In the genomic region with DNA sequence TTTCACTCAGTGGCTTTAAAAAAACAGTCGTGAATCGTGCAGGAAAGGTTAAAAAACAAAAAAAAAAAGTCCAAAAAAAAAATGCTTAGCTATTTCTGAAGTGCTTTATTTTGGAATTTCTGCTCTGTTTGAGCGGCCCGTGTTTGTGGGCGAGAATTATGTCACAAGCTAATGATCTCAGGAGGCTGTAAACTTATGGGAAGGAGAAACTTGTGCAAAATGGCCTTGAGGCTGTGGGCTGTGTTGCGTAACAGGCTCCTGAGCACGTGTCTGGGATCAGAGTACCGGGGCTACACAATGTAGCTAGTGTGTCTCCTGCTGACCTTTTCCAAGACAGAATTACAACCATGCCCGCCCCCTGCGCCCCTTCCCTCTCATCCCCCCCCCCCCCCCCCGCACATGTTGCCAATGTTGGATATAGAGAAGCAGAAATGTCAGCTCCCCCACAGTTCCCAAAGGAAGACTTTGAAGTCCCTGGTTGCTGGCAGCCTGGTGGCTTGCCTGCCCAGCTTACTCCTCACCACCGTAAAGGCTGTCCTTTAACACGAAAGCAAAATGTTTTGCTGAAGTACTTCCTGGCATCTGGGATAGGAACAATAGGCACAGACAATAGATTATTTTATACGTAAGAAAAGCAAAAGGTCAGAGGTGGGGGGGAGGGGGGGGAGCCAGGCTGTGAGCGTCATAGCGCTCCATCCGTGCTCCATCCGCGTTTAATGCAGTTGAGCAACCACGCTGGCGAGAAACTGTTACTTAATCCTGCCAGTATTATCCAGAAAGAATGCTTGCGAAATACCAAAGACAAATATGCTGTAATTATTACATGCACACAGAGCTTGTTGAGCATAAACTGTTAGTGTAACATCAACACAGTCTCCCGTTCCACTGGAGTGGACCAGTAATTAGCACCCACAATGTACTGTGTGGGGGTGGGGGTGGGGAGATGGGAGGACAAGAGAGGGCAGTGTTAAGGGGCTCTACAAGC, we compare ENCODE assay signal across 8 mouse cellular contexts.
DNase-seq lines count a peak whose midpoint lies in the region; ATAC-seq lines count a peak whose summit lies in the region.

No protein-coding gene starts in this region.

- H3K4me3 ChIP-seq in forebrain, embryonic 15.5 days: no peak overlapping the region
- H3K4me3 ChIP-seq in liver, embryonic 16.5 days (ENCODE audit: low read depth, low read length): no peak overlapping the region
- H3K4me3 ChIP-seq in neural tube, embryonic 12.5 days: no peak overlapping the region

- peaks cover 30% of the 10 kb centered on the region for H3K4me1 ChIP-seq in forebrain, embryonic 15.5 days
- peaks cover 29% of the 10 kb centered on the region for H3K4me1 ChIP-seq in liver, embryonic 16.5 days (ENCODE audit: control insufficient read depth, low read depth, low read length)
- peaks cover 19% of the 10 kb centered on the region for H3K4me1 ChIP-seq in neural tube, embryonic 12.5 days

- peak; percentile 72 for DNase-seq in 3134 (ENCODE audit: extremely low read depth, insufficient read length, low spot score)
- DNase-seq in adrenal gland, adult 8-10 months: peak; percentile 84
- no peak for DNase-seq in cerebellum, adult 9-11 months
- DNase-seq in c-Kit-positive CD71-positive TER-119-positive erythroid progenitor cells, embryonic 14.5 days (ENCODE audit: low spot score): no peak

- H3K4me2 ChIP-seq in forebrain, embryonic 15.5 days (replicated peaks): peak overlapping the region; percentile 19; the same call in 1 of the 2 replicates
- no peak overlapping the region for H3K4me2 ChIP-seq in liver, embryonic 16.5 days (ENCODE audit: low read depth, low read length)
- H3K4me2 ChIP-seq in neural tube, embryonic 12.5 days (replicated peaks): peak overlapping the region; percentile 26

- no peak overlapping the region for H3K27ac ChIP-seq in forebrain, embryonic 15.5 days (replicated peaks)
- peak overlapping the region; percentile 74 for H3K27ac ChIP-seq in liver, embryonic 16.5 days (ENCODE audit: low read length)
- no peak overlapping the region for H3K27ac ChIP-seq in neural tube, embryonic 12.5 days

- no peaks in the 10 kb centered on the region for H3K27me3 ChIP-seq in forebrain, embryonic 15.5 days
- H3K27me3 ChIP-seq in liver, embryonic 16.5 days (ENCODE audit: control insufficient read depth, insufficient read depth, low read depth, low read length): no peaks in the 10 kb centered on the region
- H3K27me3 ChIP-seq in neural tube, embryonic 12.5 days (replicated peaks): no peaks in the 10 kb centered on the region

- no peaks in the 10 kb centered on the region for H3K9me3 ChIP-seq in forebrain, embryonic 15.5 days
- no peaks in the 10 kb centered on the region for H3K9me3 ChIP-seq in liver, embryonic 16.5 days (replicated peaks; ENCODE audit: control insufficient read depth, low read length)
- H3K9me3 ChIP-seq in neural tube, embryonic 12.5 days: no peaks in the 10 kb centered on the region

- H3K9ac ChIP-seq in forebrain, embryonic 15.5 days (replicated peaks): 0 out of 2 replicates have a peak overlapping the region, but pooled peaks have one; percentile 6
- H3K9ac ChIP-seq in liver, embryonic 16.5 days (ENCODE audit: low read depth, low read length): no peak overlapping the region
- H3K9ac ChIP-seq in neural tube, embryonic 12.5 days: no peak overlapping the region

- ATAC-seq in forebrain, embryonic 15.5 days (replicated peaks): peak; percentile 53
- ATAC-seq in inflammation-experienced regulatory T-cells, adult 6 months: peak; percentile 36
- peak; percentile 61 for ATAC-seq in liver, embryonic 16.5 days (ENCODE audit: low read depth)
- ATAC-seq in neural tube, embryonic 12.5 days (ENCODE audit: low FRiP score, low read depth): no peak

- no peaks in the 10 kb centered on the region for H3K36me3 ChIP-seq in forebrain, embryonic 15.5 days
- H3K36me3 ChIP-seq in liver, embryonic 16.5 days (ENCODE audit: control insufficient read depth, insufficient read depth): no peaks in the 10 kb centered on the region
- no peaks in the 10 kb centered on the region for H3K36me3 ChIP-seq in neural tube, embryonic 12.5 days

- 12% methylated on average over 22 of the region's 23 CpGs for WGBS in forebrain, embryonic 15.5 days
- 23% methylated on average over 22 of the region's 23 CpGs for WGBS in liver, embryonic 16.5 days (ENCODE audit: insufficient replicate concordance)
- 27% methylated on average over 21 of the region's 23 CpGs for WGBS in neural tube, embryonic 12.5 days

Comparison
In these comparisons a context has a peak if more than half of its experiments do, and no peak if none do; other contexts are left out.
1. DNase-seq: peak in 3134 (single experiment) and adrenal gland, adult 8-10 months (single experiment); none in cerebellum, adult 9-11 months (single experiment) and c-Kit-positive CD71-positive TER-119-positive erythroid progenitor cells, embryonic 14.5 days (single experiment).